ENCODE assay signal across 13 mouse cellular contexts in genomic region chr2:157913705-157914104, GRCm38 (mm10). TPM values are rescaled to one million over a fixed set of nuclear protein-coding genes. Genes with fewer than 3 reads are reported as not detected.
DNase-seq lines count a peak whose midpoint lies in the region; ATAC-seq lines count a peak whose summit lies in the region.
"Had no signal": no experiment of that assay in that cellular context is flagged by ENCODE, and none has a peak within 500 bp of the region (broad histone marks: within the 10 kb centered on the region; RNA-seq: fewer than 3 reads in every experiment).

No protein-coding gene starts in this region.

- H3K4me3 ChIP-seq in hindbrain, embryonic 12.5 days: peak overlapping the region; percentile 55; the same call in 1 of the 2 replicates
- H3K4me3 ChIP-seq: myocyte had no signal

- no peaks in the 10 kb centered on the region for H3K9me3 ChIP-seq in hindbrain, embryonic 12.5 days (replicated peaks)
- H3K9me3 ChIP-seq: heart, embryonic 13.5 days; liver, embryonic 13.5 days; stomach, embryonic 15.5 days had no signal

- no peaks in the 10 kb centered on the region for H3K36me3 ChIP-seq in hindbrain, embryonic 12.5 days
- H3K36me3 ChIP-seq: G1E; heart, embryonic 13.5 days; liver, embryonic 13.5 days; stomach, embryonic 15.5 days had no signal

- H3K27ac ChIP-seq in hindbrain, embryonic 12.5 days: no peak overlapping the region
- H3K27ac ChIP-seq: heart, embryonic 13.5 days; liver, embryonic 13.5 days; stomach, embryonic 15.5 days had no signal

- H3K4me1 ChIP-seq in hindbrain, embryonic 12.5 days: peaks cover 38% of the 10 kb centered on the region

- H3K9ac ChIP-seq in hindbrain, embryonic 12.5 days: peak overlapping the region; percentile 71; the same call in 1 of the 2 replicates
- H3K9ac ChIP-seq: heart, embryonic 13.5 days; liver, embryonic 13.5 days; stomach, embryonic 15.5 days had no signal

- H3K4me2 ChIP-seq in hindbrain, embryonic 12.5 days (replicated peaks): peak overlapping the region; percentile 65

- H3K27me3 ChIP-seq in hindbrain, embryonic 12.5 days: peaks cover 47% of the 10 kb centered on the region

- DNase-seq in left cerebral cortex, postnatal 14 days (ENCODE audit: low spot score in 2 of 2): peak; percentile 39 to 60
- no peak for DNase-seq in left cerebral cortex, postnatal 10 days (ENCODE audit: extremely low spot score in 1 of 2, low spot score in 2 of 2)
- DNase-seq in cerebellum, adult 9-10 months: peak; percentile 60
- DNase-seq in retina, postnatal 1 day: peak; percentile 49
- no peak for DNase-seq in heart, postnatal 25 days (ENCODE audit: low spot score)
- DNase-seq in kidney, adult 8-10 months: no peak
- no peak for DNase-seq in testis, postnatal 14 days (ENCODE audit: low spot score)

- 5% methylated on average over 4 of the region's 4 CpGs for WGBS in hindbrain, embryonic 12.5 days

- no peak for ATAC-seq in hindbrain, embryonic 12.5 days (ENCODE audit: low FRiP score)

- intact Hi-C loops in left cerebral cortex, postnatal 14 days (cut with DNase I): loop anchor here (2.0 kb wide), 1 partner anchor 35 kb away; no protein-coding TSS in a partner anchor
- intact Hi-C loops in left cerebral cortex, postnatal 10 days (cut with DNase I): loop anchor here (10.0 kb wide), 1 partner anchor 279 kb away; no protein-coding TSS in a partner anchor
- intact Hi-C loops in heart, postnatal 25 days (cut with DNase I): no loop called here

RNA-seq across cellular contexts. Expression of gene Vstm2l, which starts 0.7 kb away (rescaled TPM):
- total RNA-seq in left cerebral cortex, postnatal 14 days (2021): 100 to 1,000 TPM; 259 to 272 TPM
- 100 to 1,000 TPM; 303 to 333 TPM for total RNA-seq in left cerebral cortex, postnatal 10 days (2021)
- polyA plus RNA-seq in hindbrain, embryonic 12.5 days (2016; fragmentation: Nextera tagmentation; extraction: Ambion mirVana): 13.7 and 15.3 TPM in 2 replicates
- total RNA-seq in heart, postnatal 25 days (2021): not detected
- total RNA-seq: G1E had no signal
- polyA plus RNA-seq: G1E; heart, embryonic 13.5 days; liver, embryonic 13.5 days; myocyte had no signal

Comparison
In these comparisons a context has a peak if more than half of its experiments do, and no peak if none do; other contexts are left out.
1. DNase-seq: peak in left cerebral cortex, postnatal 14 days (2 of 2), cerebellum, adult 9-10 months (single experiment) and retina, postnatal 1 day (single experiment); none in left cerebral cortex, postnatal 10 days (0 of 2), heart, postnatal 25 days (single experiment), kidney, adult 8-10 months (0 of 2) and testis, postnatal 14 days (single experiment).
2. RNA of gene Vstm2l, which starts 0.7 kb away (total RNA-seq): 303 to 333 TPM in left cerebral cortex, postnatal 10 days and 259 to 272 TPM in left cerebral cortex, postnatal 14 days; not detected in heart, postnatal 25 days; every median in the first group is over 100 times any median in the second.